Mouse (Mus musculus) liver, adult (tissue): ENCODE results near the gene Fga.
A peak's percentile ranks its signal among the peaks of the same experiment; 100 is the strongest.

Experiments used
- GATA4 ChIP-seq: IDR thresholded peaks from 2 replicates; pipeline ENCODE4 v1.6.1; 2014; ENCODE audit warnings: mild to moderate bottlenecking, low read length; ENCODE audit not compliant: insufficient replicate concordance

The Fga gene

DNA sequence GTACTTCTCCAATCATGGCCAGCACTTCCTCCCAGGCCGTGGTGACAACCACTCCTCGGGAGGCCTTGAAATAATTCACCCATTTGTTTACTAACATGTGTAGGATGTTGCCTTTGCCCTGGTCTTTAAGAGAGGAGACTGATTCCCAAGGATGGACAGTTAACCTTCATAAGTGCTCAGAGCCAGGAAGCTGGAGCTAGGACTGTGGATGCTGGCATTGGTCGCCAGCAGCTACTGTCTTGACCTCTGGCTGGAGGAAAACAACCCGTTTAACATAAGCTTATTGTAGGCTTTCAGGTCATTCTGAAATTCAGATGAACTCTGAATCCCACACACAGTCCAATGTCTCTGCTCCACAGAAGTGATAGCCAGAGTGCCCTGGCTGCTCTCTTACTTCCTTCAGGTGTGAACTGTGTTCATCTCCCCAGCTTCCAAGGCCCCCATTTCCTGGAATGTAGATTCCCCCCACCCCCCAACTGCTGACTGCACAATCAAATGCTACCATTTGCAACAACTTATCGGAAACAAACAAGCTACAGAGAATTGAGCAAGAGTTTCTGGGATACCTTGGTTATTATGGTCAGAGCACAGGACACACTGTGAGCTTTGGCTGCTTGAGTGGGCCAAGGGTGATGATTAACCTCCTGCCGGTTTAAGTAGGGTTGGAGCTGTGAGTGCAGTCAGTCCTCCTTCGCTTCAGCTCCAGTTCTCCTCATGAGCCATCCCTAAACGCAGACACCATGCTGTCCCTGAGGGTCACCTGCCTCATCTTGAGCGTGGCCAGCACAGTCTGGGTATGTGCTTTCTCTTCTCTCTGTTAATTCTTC, at the start of gene Fga:
Gene Fga (plus strand): TSS at position 602 of the 827 bp plus-strand sequence.
- no peak for TF ChIP-seq GATA4

- peak; percentile 49; the same call in 1 of the 2 replicates for TF ChIP-seq GATA4
These were observed 45.1 kb upstream of the Fga start for GRCm38 (mm10) chr3:82980818-82981217.

DNA sequence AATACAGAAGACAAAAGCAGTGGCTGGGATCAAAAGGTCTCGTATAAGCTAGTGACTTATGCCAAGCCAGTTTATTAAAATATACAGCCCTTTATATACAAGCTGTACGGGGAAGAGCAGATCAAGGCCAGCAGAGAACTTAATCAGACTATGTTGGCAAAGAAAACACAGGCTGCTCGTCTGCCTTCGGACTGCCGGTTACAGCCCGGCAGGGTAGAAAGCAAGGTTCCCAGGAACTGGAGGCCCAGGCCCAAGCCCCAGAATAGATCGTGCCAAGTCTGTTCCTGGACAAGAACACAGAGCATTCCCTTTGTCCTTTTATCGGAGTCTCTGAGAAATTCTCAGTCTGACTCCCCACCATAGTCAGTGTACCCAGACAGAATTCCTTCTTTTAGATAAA, 44.0 kb upstream of the Fga start:
- TF ChIP-seq GATA4, result no peak

- TF ChIP-seq GATA4, result no peak
These were observed 41.0 kb upstream of the Fga start for GRCm38 (mm10) chr3:82984840-82985239.

DNA sequence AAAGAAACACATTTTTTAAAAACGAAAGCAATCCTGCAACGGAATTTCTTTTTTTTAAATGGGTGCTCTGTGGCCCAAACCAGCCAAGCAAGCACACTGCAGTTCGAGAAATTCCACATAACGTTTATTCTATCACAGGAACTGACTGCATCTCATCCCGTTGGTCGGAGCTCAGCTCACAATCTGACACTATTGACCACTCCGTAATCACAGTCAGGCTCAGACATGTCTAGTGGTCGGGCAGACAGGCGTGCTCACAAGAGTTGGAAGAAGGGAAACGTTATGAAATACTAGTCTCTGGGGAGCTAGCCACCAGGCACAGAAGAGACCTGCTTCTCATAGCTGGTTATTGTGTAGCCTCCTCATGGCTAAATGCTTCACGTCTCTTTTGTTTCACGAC, 33.9 kb upstream of the Fga start:
- no peak for TF ChIP-seq GATA4

DNA sequence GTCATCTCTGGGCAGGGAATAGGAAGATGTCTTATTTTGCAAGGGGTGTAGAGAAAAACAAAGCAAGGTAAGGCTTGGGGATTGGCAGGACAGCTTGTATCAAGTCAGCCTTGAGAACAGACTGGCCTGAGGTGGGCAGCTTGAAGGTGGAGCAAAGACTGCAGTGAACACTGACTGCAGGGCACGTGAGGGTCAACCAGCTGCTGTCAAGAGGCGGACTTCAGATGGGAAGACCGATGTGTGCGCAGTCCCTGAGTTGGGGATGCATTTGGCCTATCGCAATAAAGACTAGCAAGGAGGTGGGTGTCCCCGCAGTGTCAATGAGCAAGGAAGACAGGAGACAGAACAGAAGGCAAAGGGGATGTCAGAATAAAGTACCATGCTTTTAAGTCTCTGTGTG, 32.9 kb upstream of the Fga start:
- TF ChIP-seq GATA4, result no peak

DNA sequence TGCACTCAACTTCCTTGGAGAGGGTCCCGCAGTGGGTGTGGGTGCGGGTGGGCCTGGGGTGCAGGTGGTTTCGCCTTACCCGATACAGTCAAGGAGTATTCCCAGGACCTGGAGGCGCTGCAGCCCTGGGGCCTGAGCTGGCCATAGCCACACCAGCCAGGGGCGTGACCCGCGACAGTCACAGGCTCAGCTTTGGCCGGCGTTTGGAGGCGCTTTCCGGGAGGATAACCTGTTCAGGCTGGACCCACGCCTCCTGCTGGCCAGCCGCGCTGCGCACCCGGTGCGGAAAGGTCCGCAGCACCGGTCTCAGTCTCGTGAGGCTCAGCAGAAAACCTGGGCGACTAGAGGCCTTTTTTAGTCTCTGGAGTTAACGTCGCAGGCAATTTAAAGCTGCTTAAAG, 30.5 kb upstream of the Fga start:
- no peak for TF ChIP-seq GATA4

GRCm38 (mm10) chr3:82996656-82997055, 29.2 kb upstream of the Fga start:
- TF ChIP-seq GATA4, result no peak

- no peak for TF ChIP-seq GATA4
These were observed 27.0 kb upstream of the Fga start for GRCm38 (mm10) chr3:82998772-82999463.

- TF ChIP-seq GATA4, result no peak
These were observed 25.9 kb upstream of the Fga start for GRCm38 (mm10) chr3:82999995-83000394.

DNA sequence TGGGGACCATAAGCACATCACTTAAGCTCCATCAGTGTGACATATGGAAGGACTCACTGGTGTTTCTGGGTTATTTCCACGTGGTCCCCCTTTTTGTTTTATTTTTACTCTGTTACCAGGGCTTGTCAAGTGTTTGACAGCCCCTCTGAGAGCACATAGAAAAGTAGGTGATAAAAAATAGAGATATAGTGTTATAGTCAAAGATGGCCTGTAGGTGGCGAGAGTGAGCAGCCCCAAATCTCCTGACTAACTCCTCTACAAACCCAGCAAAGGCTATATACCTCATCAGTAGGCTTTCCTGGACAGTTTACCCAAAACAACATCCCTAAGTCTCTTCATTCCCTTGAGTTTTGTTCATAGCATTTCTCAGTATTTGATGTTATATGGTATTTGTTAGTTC, 23.7 kb upstream of the Fga start:
- no peak for TF ChIP-seq GATA4

DNA sequence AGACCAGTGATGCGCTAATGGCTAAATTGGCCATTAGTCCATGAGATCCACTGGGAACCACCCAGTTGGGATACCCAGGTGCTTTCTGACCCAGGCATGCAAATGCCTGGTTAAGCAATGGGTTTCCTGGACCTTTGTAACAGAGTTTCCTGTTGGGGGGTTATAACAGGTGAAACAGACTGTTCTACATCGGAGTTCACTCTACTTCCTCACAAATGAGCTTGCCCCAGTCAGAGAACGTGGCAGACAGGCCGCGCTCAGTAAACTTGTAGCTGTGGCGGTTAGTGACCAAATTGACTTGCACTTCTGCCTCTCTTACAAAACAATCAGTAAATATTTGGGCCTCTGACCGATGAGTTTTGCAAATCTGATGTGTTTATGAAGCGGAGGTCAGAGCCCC, 22.8 kb upstream of the Fga start:
- 0 out of 2 replicates have a peak, but pooled peaks have one; percentile 30 for TF ChIP-seq GATA4

DNA sequence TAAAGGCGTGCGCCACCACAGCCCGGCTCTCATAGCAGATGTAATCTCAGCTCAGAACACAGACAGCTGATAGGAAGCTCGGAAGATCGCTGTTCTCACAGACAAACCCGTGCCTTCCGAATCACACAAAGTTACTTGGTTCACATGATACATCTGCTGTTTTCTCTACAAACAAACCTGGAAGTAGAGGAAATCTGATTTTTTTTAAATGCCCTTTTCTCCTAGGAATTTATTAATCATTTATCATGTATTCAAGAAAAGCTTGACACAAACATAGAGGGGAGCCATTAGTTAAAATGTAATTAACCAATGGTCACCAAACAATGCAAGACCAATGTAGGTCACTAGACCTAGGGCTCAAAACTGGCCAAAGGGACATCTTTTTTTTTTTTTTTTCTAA, 21.1 kb upstream of the Fga start:
- no peak for TF ChIP-seq GATA4

DNA sequence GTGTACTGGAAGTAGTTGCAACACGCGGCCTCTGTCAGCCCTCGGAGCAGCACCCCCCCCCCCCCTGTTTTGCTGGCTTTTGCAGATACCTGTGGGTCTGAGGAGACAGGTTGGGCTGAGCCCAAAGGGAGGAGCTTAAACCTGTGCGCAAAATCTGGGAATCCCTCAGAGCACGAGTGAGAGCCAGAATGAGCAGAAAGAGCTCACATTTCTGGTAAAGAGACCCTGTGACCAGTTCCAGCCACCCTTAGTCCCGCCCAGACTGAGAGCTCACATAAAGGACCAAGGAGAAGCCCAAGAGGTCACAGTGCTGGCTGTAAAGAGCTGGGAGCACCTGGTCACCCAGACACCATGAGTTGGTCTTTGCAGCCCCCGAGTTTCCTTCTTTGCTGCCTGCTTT, 18.3 kb upstream of the Fga start, which contains the start of gene Fgg:
Gene Fgg (plus strand): TSS at position 168 of the 400 bp plus-strand sequence.
- TF ChIP-seq GATA4, result no peak

GRCm38 (mm10) chr3:83010291-83010690, 15.6 kb upstream of the Fga start:
- no peak for TF ChIP-seq GATA4

DNA sequence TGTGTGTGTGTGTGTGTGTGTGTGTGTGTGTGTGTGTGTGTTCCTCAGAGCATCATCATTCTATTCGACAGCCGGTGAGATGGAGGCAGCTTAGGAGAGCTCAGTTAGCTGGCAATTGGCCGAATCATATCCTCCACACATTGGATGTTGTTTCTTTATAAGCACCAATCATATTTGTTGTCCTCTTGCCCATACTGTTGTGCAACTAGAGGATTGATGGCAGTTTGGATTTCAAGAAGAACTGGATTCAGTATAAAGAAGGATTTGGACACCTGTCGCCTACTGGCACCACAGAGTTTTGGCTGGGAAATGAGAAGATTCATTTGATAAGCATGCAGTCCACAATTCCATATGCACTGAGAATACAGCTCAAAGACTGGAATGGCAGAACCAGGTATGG, 14.7 kb upstream of the Fga start:
- TF ChIP-seq GATA4, result peak; percentile 40; the same call in 1 of the 2 replicates
